Mouse (Mus musculus) liver, embryonic 16.5 days (tissue): ENCODE measurements at regions not wholly inside any gene's neighbourhood (a gene's known extent, or its start where the extent isn't known, plus 50 kb on each side); places are given as distances from the start of the nearest gene placed in this dataset.

Experiments used
- ATAC-seq: fragments of 200-750 bp; cut with Nextera tagmentation; 2 replicates; pipeline ENCODE4 v1.8.0; 2017; ENCODE audit warnings: low read depth, mild to moderate bottlenecking, moderate number of reproducible peaks, moderate library complexity
- H3K27ac ChIP-seq: fragments of 300-500 bp; sonication (generic); 2 replicates; pipeline ENCODE4 v1.5.1; 2014; ENCODE audit warnings: mild to moderate bottlenecking, low read length
- H3K27me3 ChIP-seq: fragments of 300-500 bp; sonication (generic); 2 replicates; pipeline ENCODE4 v1.6.1; 2014; ENCODE audit warnings: low read depth, low read length, mixed read lengths; ENCODE audit not compliant: control insufficient read depth, insufficient read depth
- H3K36me3 ChIP-seq: fragments of 300-500 bp; sonication (generic); 2 replicates; pipeline ENCODE4 v1.6.1; 2014; ENCODE audit warnings: mild to moderate bottlenecking; ENCODE audit not compliant: control insufficient read depth, insufficient read depth
- H3K4me1 ChIP-seq: fragments of 300-500 bp; sonication (generic); 2 replicates; pipeline ENCODE4 v1.6.1; 2014; ENCODE audit warnings: low read depth, low read length, mixed read lengths; ENCODE audit not compliant: control insufficient read depth
- H3K4me2 ChIP-seq: fragments of 300-500 bp; sonication (generic); 2 replicates; pipeline ENCODE4 v1.6.1; 2014; ENCODE audit warnings: low read depth, low read length, mixed read lengths
- H3K4me3 ChIP-seq: fragments of 300-500 bp; sonication (generic); 2 replicates; pipeline ENCODE4 v1.5.1; 2014; ENCODE audit warnings: low read depth, mild to moderate bottlenecking, low read length
- H3K9ac ChIP-seq: fragments of 300-500 bp; sonication (generic); 2 replicates; pipeline ENCODE4 v1.6.1; 2014; ENCODE audit warnings: low read depth, low read length
- H3K9me3 ChIP-seq: fragments of 300-500 bp; sonication (generic); replicated peaks from 2 replicates; pipeline ENCODE4 v1.6.1; 2016; ENCODE audit warnings: low read length; ENCODE audit not compliant: control insufficient read depth
- WGBS: fragments of 180-500 bp; shearing (Covaris S2); extraction: QIAGEN DNeasy Blood & Tissue Kit; methylation state at CpG from one replicate; pipeline ENCODE4 v1.1.7; 2014; ENCODE audit not compliant: insufficient replicate concordance; 5-methylcytosine and 5-hydroxymethylcytosine counted together

GRCm38 (mm10) chr4:55838568-55838967 lies 306.3 kb upstream of the Klf4 start:
- H3K4me3 ChIP-seq, result no peak overlapping the region
- no peak overlapping the region for H3K9ac ChIP-seq
- H3K4me2 ChIP-seq, result no peak overlapping the region
- no peak overlapping the region for H3K27ac ChIP-seq
- no peaks in the 10 kb centered on the region for H3K4me1 ChIP-seq
- 47% methylated on average over 3 of the region's 3 CpGs for WGBS
- H3K27me3 ChIP-seq, result no peaks in the 10 kb centered on the region
- no peaks in the 10 kb centered on the region for H3K36me3 ChIP-seq
- no peak for ATAC-seq
- no peaks in the 10 kb centered on the region for H3K9me3 ChIP-seq

GRCm38 (mm10) chr4:55824047-55824760 lies 291.9 kb upstream of the Klf4 start:
- WGBS, result 41% methylated on average over 9 of the region's 9 CpGs
- Histone ChIP-seq H3K27me3 (no peaks in the 10 kb centered on the region), H3K4me1 (no peaks in the 10 kb centered on the region), H3K27ac (no peak overlapping the region), H3K36me3 (no peaks in the 10 kb centered on the region), H3K4me2 (no peak overlapping the region), H3K9ac (no peak overlapping the region), H3K4me3 (no peak overlapping the region), H3K9me3 (no peaks in the 10 kb centered on the region)
- ATAC-seq, result no peak

DNA sequence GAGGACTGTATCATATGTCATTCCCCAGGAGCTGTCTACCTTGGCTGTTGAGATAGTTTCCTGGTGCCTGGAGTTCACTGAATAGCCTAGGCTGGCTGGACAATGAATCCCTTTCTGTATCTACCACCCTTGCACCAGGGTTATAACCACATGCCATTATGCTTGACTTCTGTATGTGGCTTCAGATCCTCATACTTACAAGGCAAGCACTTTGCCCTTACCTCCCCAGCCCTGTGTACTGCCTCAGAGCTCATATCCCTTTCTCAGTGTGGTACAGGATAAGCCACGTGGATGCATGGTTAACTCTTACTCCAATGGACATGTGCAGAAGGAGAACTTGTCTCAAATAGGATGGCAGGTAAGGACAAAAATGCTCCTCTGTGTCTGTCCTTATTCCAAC lies 291.3 kb upstream of the Klf4 start:
- H3K9me3 ChIP-seq, result no peaks in the 10 kb centered on the region
- H3K9ac ChIP-seq, result no peak overlapping the region
- H3K27ac ChIP-seq, result no peak overlapping the region
- 27% methylated on average over 1 of the region's 1 CpGs for WGBS
- H3K36me3 ChIP-seq, result no peaks in the 10 kb centered on the region
- H3K4me1 ChIP-seq, result no peaks in the 10 kb centered on the region
- H3K4me2 ChIP-seq, result no peak overlapping the region
- H3K27me3 ChIP-seq, result no peaks in the 10 kb centered on the region
- no peak overlapping the region for H3K4me3 ChIP-seq
- ATAC-seq, result no peak

GRCm38 (mm10) chr4:55817035-55817818 lies 285.0 kb upstream of the Klf4 start:
- no peaks in the 10 kb centered on the region for H3K27me3 ChIP-seq
- WGBS, result 55% methylated on average over 4 of the region's 4 CpGs
- ATAC-seq, result no peak
- no peaks in the 10 kb centered on the region for H3K4me1 ChIP-seq
- no peaks in the 10 kb centered on the region for H3K9me3 ChIP-seq
- no peak overlapping the region for H3K4me3 ChIP-seq
- no peak overlapping the region for H3K4me2 ChIP-seq
- no peak overlapping the region for H3K9ac ChIP-seq
- no peak overlapping the region for H3K27ac ChIP-seq
- no peaks in the 10 kb centered on the region for H3K36me3 ChIP-seq

- H3K27me3 ChIP-seq, result no peaks in the 10 kb centered on the region
- no peak overlapping the region for H3K4me2 ChIP-seq
- no peaks in the 10 kb centered on the region for H3K36me3 ChIP-seq
- no peaks in the 10 kb centered on the region for H3K9me3 ChIP-seq
- no peak for ATAC-seq
- H3K4me3 ChIP-seq, result no peak overlapping the region
- no peak overlapping the region for H3K9ac ChIP-seq
- 28% methylated on average over 3 of the region's 3 CpGs for WGBS
- H3K4me1 ChIP-seq, result no peaks in the 10 kb centered on the region
- H3K27ac ChIP-seq, result no peak overlapping the region
Measured at GRCm38 (mm10) chr4:55815832-55816231, 283.6 kb upstream of the Klf4 start.

DNA sequence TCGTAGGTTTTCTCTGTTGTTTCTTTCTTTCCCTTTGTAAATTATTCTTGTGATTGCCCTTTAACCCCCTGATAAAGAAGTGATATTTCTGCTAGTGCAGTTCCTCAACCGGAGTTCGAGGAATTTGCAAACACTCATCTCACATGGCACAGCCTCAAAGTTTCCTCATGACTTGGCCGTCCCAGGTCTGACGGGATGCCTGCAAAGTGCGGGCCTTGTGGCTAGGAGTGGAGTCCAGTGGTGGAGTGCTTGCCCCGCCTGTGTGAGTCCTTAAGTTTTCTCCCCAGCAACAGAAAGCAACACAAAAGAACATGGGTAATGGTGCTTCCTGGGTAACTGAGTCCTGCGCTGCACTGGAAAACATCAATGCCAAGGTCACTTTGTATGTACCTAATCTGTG lies 280.6 kb upstream of the Klf4 start:
- Histone ChIP-seq H3K4me2 (no peak overlapping the region), H3K27me3 (no peaks in the 10 kb centered on the region), H3K4me3 (no peak overlapping the region), H3K36me3 (no peaks in the 10 kb centered on the region), H3K9me3 (no peaks in the 10 kb centered on the region), H3K4me1 (no peaks in the 10 kb centered on the region), H3K9ac (no peak overlapping the region), H3K27ac (no peak overlapping the region)
- ATAC-seq, result no peak
- WGBS, result 61% methylated on average over 8 of the region's 8 CpGs

- ATAC-seq, result no peak
- Histone ChIP-seq H3K27me3 (no peaks in the 10 kb centered on the region), H3K9me3 (no peaks in the 10 kb centered on the region), H3K4me2 (no peak overlapping the region), H3K36me3 (no peaks in the 10 kb centered on the region), H3K4me3 (no peak overlapping the region), H3K9ac (no peak overlapping the region), H3K27ac (no peak overlapping the region), H3K4me1 (no peaks in the 10 kb centered on the region)
- WGBS, result 36% methylated on average over 3 of the region's 3 CpGs
Measured at GRCm38 (mm10) chr4:55811656-55812055, 279.4 kb upstream of the Klf4 start.

GRCm38 (mm10) chr4:55808501-55808900 lies 276.2 kb upstream of the Klf4 start:
- no peak overlapping the region for H3K4me2 ChIP-seq
- H3K27me3 ChIP-seq, result no peaks in the 10 kb centered on the region
- no peaks in the 10 kb centered on the region for H3K9me3 ChIP-seq
- ATAC-seq, result no peak
- 47% methylated on average over 5 of the region's 5 CpGs for WGBS
- H3K9ac ChIP-seq, result no peak overlapping the region
- no peak overlapping the region for H3K27ac ChIP-seq
- no peaks in the 10 kb centered on the region for H3K36me3 ChIP-seq
- no peak overlapping the region for H3K4me3 ChIP-seq
- no peaks in the 10 kb centered on the region for H3K4me1 ChIP-seq

DNA sequence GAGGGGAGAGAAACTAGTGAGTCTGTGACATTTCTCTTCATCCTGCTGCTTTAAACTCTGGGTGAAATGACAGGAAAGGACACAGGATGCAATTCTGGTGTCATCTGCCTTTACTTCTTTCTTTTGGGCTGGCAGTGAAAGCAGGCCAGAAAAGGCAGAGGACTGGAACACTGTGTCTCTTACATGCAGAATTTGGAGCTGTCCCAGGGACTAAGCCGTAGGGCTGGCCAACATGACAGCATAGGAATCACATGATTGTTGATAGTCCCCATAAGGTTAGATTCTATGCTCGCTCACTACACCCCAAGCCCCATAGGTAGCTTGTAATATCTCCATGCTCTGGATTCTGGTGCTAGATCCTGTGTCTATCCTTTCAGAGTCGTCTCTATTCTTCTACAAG lies 274.5 kb upstream of the Klf4 start:
- H3K4me1 ChIP-seq, result no peaks in the 10 kb centered on the region
- WGBS, result 52% methylated on average over 3 of the region's 3 CpGs
- no peak overlapping the region for H3K4me3 ChIP-seq

More for the DNA sequence above, 274.5 kb upstream of the Klf4 start:
- no peaks in the 10 kb centered on the region for H3K9me3 ChIP-seq
- no peak overlapping the region for H3K4me2 ChIP-seq
- no peak for ATAC-seq
- H3K36me3 ChIP-seq, result no peaks in the 10 kb centered on the region
- H3K27me3 ChIP-seq, result no peaks in the 10 kb centered on the region
- no peak overlapping the region for H3K9ac ChIP-seq
- H3K27ac ChIP-seq, result no peak overlapping the region
